Mouse (Mus musculus) cerebellum, adult 9-10 months (tissue): ENCODE results near the gene Gdf7.
A peak's percentile ranks its signal among the peaks of the same experiment; 100 is the strongest.

Experiments used
- DNase-seq: peaks from one replicate; pipeline ENCODE4 v3.0.0; 2022

The Gdf7 gene

DNA sequence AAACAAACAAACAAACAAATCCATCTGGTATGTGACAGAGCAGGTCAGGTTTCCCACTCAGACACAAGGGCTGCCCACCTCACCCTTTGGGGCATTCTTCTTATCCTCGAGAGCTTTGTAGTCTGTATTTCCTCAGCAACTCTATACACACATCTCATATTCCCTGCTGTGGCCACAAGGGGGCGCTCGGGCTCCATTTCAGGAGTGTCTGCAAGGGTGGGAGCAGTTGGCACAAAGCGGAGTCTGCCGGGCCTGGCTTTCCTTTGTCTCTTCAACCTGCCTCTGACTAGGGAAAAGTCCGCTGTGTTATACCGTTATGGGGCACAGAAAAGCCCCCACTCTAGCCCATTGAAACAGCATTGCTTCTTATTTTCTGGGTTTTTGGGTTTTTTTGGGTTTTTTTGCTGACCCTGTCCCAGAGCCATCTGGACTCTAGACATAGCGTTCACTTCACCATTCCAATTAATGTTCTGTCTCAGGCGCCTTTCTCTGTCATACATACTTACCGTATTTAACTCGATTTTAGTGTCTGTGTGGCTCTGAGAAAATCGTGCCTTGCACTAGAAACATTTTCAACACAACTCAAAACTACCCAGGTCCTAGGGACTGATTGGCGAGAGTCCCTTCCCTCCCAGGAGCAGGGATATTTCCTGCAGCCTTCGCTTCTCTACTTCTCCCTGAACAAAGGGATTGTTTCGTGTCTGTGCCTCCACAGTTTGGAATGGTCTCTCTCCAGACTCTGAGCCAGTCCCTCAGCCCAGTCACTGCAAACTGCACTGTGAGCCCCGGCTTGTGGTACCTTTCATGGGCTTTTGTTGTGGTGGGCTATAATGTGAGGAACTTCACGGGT, 25.3 kb upstream of the Gdf7 start:
- peak; percentile 94 for DNase-seq

GRCm38 (mm10) chr12:8325943-8326522, 24.3 kb upstream of the Gdf7 start:
- peak; percentile 65 for DNase-seq

DNA sequence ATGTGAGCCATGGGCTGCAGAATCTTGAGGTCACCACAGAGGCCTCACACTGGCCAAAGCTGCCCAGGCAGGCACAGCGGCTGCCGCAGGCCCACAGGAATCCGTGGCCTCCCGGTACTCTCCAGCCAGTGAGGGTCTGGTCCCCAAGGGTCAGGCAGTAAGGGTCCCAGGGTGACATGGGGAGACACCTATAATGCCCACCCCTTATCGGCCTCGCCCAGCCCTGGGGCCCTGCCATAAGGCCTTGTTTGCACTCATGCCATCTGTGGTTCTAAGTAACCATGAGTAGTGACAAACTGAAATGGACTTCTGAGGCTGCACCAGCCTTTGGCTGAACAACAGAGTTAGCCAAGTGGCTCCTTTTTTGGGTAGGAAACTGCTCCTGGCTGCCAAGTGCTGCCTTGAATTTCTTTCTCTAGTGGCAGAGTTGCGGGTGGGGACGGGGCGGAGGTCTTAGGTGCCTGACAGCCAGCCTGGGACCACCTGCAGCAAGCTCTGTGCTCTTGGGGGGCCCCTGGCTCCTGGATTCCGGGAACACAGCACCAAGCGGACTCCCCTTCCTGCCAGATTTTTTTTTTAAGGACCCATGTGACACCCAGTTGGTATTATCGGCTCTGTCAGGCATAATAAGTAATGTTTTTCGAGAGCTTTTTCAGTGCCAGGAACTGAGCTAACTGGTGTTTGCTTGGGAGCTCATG, 23.6 kb upstream of the Gdf7 start:
- DNase-seq = no peak

- DNase-seq = no peak
Observed at GRCm38 (mm10) chr12:8324086-8324485, 22.3 kb upstream of the Gdf7 start.

GRCm38 (mm10) chr12:8321506-8321905, 19.8 kb upstream of the Gdf7 start:
- no peak for DNase-seq

GRCm38 (mm10) chr12:8320084-8320713, 18.4 kb upstream of the Gdf7 start:
- DNase-seq = peak; percentile 83

DNA sequence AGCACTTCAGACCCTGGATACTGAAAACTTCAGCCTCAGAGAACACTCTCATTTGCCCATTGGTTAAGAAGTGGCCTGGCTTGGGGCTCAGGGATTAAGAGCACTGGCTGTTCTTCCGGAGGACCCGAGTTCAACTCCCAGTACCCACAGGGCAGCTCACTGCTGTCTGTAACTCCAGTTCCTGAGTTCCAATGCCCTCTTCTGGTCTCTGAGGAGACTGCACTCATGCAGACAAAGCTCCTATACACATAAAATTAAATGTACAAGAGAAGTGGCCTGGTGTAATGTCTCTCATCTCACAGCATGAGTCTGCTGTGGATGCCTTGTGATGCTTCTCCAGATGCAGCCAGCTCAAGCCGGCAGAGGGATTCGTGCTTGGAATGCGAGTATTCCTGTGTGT, 14.8 kb upstream of the Gdf7 start:
- no peak for DNase-seq

GRCm38 (mm10) chr12:8313773-8314172, 12.0 kb upstream of the Gdf7 start:
- no peak for DNase-seq

GRCm38 (mm10) chr12:8313270-8313771, 11.6 kb upstream of the Gdf7 start, which contains the start of gene Hs1bp3:
Gene Hs1bp3, plus strand, starts transcription at chr12:8313432.
- peak; percentile 83 for DNase-seq

DNA sequence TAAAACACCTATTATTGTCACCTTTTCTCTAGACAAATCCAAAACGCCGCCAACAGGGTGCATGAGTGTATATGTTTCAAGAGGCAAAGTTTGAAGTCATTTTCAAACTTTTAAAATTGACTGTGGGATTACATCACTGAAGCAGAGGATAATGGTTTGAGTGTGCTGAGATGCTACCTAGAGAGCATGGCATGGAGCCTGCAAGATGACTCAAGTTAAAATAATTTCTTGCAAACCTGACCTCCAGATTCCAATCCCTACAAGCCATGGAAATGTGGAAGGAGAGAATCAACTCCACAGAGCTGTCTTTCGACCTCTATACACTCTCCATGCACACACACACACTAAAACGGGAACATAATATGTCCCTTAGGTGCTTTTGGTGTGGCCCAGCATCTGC, 10.5 kb upstream of the Gdf7 start:
- DNase-seq = no peak

- no peak for DNase-seq
Observed at GRCm38 (mm10) chr12:8310992-8311391, 9.2 kb upstream of the Gdf7 start.

DNA sequence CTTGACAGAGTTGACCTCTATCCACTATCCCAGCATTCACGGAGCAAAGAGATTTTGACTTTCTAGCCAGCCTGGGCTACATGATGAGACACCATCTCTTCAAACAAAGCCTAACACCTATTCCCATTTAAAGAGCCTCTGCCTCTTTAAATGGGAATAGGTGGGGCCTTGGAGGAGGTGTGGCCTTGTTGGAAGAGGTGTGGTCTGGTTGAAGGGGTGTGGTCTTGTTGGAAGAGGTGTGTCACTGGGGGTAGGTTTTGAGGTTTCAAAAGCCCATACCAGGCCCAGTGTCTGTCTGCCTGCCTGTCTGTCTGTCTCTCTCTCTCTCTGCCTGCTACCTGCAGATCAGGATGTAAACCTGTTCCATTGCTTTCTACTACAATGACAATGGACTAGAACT, 5.2 kb upstream of the Gdf7 start:
- DNase-seq = no peak

GRCm38 (mm10) chr12:8306432-8306831, 4.7 kb upstream of the Gdf7 start:
- DNase-seq = peak; percentile 67

GRCm38 (mm10) chr12:8305258-8305657, 3.5 kb upstream of the Gdf7 start:
- DNase-seq = no peak

- no peak for DNase-seq
Observed at GRCm38 (mm10) chr12:8301011-8301814, 541 bp downstream of the Gdf7 start.

DNA sequence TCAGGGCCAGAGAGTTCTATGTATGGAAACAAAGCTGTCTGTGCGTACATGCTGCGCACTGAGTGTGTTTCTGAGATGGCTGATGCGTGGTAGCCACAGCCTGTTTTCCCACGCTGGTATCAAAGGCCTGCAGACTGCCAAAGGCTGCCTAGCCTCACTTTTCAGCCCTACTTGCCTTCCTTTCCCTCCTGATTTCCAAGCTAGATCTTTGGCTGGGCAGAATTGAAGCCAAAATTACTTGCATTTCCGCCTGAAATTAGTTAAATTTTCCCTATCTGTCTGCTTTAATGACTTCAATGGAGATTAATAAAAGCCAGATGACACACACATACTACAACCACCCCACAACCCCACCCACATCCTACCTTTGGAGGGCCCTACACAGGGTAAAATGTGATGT, 1.2 kb downstream of the Gdf7 start:
- no peak for DNase-seq

GRCm38 (mm10) chr12:8300111-8300480, 1.7 kb downstream of the Gdf7 start:
- no peak for DNase-seq

- no peak for DNase-seq
Observed at GRCm38 (mm10) chr12:8299143-8300110, 2.3 kb downstream of the Gdf7 start.

- DNase-seq = no peak
Observed at GRCm38 (mm10) chr12:8298361-8299142, 3.2 kb downstream of the Gdf7 start.

DNA sequence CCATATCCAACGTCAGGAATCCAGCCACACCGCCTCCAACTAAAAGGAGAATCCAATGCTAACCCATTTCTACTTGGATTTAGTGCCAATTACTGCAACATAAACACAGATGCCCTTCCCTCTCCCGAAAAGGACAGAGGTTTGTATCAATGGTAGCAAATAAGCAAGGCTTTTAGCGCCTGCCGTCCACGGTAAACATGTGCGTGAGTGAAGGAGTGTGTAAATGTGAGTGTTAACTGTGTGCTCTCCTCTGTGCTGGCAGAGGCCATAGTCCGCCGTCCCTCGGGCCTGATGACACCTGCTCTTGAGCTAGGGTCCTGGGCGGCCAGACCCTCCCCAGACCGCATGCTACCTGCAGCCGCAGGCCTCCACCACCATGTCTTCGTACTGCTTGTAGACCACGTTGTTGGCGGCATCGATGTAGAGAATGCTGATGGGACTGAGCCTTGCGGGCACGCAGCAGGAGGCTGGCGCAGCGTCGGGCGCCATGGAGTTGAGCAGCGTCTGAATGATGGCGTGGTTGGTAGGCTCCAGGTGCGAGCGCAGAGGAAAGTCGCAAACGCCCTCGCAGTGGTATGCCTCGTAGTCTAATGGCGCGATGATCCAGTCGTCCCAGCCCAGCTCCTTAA, 4.1 kb downstream of the Gdf7 start:
- DNase-seq = no peak
